Mouse (Mus musculus) retina, adult 2 months (tissue): ENCODE measurements around the gene Map2.

Experiments
- DNase-seq: peaks from one replicate; pipeline ENCODE4 v3.0.0-alpha.2; 2012; ENCODE audit warnings: low read depth, low spot score

The Map2 gene

GRCm38 (mm10) chr1:66292121-66292881, 117.2 kb downstream of the Map2 start:
- no peak for DNase-seq

GRCm38 (mm10) chr1:66299376-66299775, 124.3 kb downstream of the Map2 start:
- DNase-seq: no peak

GRCm38 (mm10) chr1:66320378-66321135, 145.5 kb downstream of the Map2 start:
- DNase-seq: no peak

- DNase-seq: no peak
Measured at GRCm38 (mm10) chr1:66321136-66321502, 146.0 kb downstream of the Map2 start.

- peak; percentile 29 for DNase-seq
Measured at GRCm38 (mm10) chr1:66321631-66322142, 146.6 kb downstream of the Map2 start.

GRCm38 (mm10) chr1:66323461-66323860, 148.4 kb downstream of the Map2 start:
- no peak for DNase-seq

GRCm38 (mm10) chr1:66324951-66325350, 149.9 kb downstream of the Map2 start:
- no peak for DNase-seq

- no peak for DNase-seq
Measured at GRCm38 (mm10) chr1:66328996-66329395, 153.9 kb downstream of the Map2 start.

GRCm38 (mm10) chr1:66329534-66329933, 154.5 kb downstream of the Map2 start:
- no peak for DNase-seq

GRCm38 (mm10) chr1:66335724-66336284, 160.7 kb downstream of the Map2 start:
- DNase-seq: no peak

- DNase-seq: no peak
Measured at GRCm38 (mm10) chr1:66339213-66339612, 164.1 kb downstream of the Map2 start.

GRCm38 (mm10) chr1:66348404-66349165, 173.5 kb downstream of the Map2 start:
- no peak for DNase-seq

GRCm38 (mm10) chr1:66349166-66349835, 174.2 kb downstream of the Map2 start:
- DNase-seq: no peak

GRCm38 (mm10) chr1:66351366-66351765, 176.3 kb downstream of the Map2 start:
- no peak for DNase-seq

- no peak for DNase-seq
Measured at GRCm38 (mm10) chr1:66361799-66362198, 186.7 kb downstream of the Map2 start.

GRCm38 (mm10) chr1:66363285-66363684, 188.2 kb downstream of the Map2 start:
- no peak for DNase-seq

- peak; percentile 74 for DNase-seq
Measured at GRCm38 (mm10) chr1:66364386-66364785, 189.3 kb downstream of the Map2 start.

- no peak for DNase-seq
Measured at GRCm38 (mm10) chr1:66365600-66365999, 190.5 kb downstream of the Map2 start.

- no peak for DNase-seq
Measured at GRCm38 (mm10) chr1:66369486-66369885, 194.4 kb downstream of the Map2 start.

GRCm38 (mm10) chr1:66371371-66371770, 196.3 kb downstream of the Map2 start:
- DNase-seq: no peak

- DNase-seq: no peak
Measured at GRCm38 (mm10) chr1:66386321-66386720, 211.2 kb downstream of the Map2 start.
